Mouse (Mus musculus) myocyte (in vitro differentiated cells): Measurements from ENCODE around the gene Ankle2. TPM values are rescaled to one million over a fixed set of nuclear protein-coding genes. Genes with fewer than 3 reads are reported as not detected.

Source experiments
- H3K27me3 ChIP-seq: one replicate; pipeline ENCODE4 v1.6.1; 2011; ENCODE audit not compliant: control insufficient read depth, insufficient read depth, insufficient read length
- H3K36me3 ChIP-seq: one replicate; pipeline ENCODE4 v1.6.1; 2011; ENCODE audit not compliant: control insufficient read depth, insufficient read depth
- H3K4me2 ChIP-seq: one replicate; pipeline ENCODE4 v1.6.1; 2011; ENCODE audit warnings: low read depth, control low read depth
- H3K4me3 ChIP-seq: one replicate; pipeline ENCODE4 v1.5.1; 2011; ENCODE audit warnings: mild to moderate bottlenecking, control low read depth, moderate library complexity
- H3K79me2 ChIP-seq: one replicate; pipeline ENCODE4 v1.6.1; 2011; ENCODE audit not compliant: control insufficient read depth, insufficient read depth
- H3ac ChIP-seq: one replicate; pipeline ENCODE4 v1.6.1; 2011; ENCODE audit not compliant: control insufficient read depth, insufficient read length
- CEBPB ChIP-seq: IDR thresholded peaks from 2 replicates; pipeline ENCODE4 v1.6.1; 2011; ENCODE audit warnings: mild to moderate bottlenecking, moderate library complexity; ENCODE audit not compliant: poor library complexity, insufficient read depth, severe bottlenecking
- E2F4 ChIP-seq: IDR thresholded peaks from one replicate; pipeline ENCODE4 v1.6.1; 2011; ENCODE audit warnings: mild to moderate bottlenecking, control low read depth, moderate library complexity; ENCODE audit not compliant: insufficient read depth
- MAX ChIP-seq: IDR thresholded peaks from one replicate; pipeline ENCODE4 v1.6.1; 2011; ENCODE audit warnings: low read depth, mild to moderate bottlenecking, control low read depth
- MYOD1 ChIP-seq, 3 experiments: IDR thresholded peaks; one replicate each; pipeline ENCODE4 v1.6.1; 2011; ENCODE audit warnings: control low read depth in 2 of 3, low read depth in 2 of 3, mild to moderate bottlenecking in 2 of 3, moderate library complexity in 1 of 3; ENCODE audit not compliant: insufficient read length in 2 of 3, control insufficient read depth in 1 of 3
- MYOG ChIP-seq, 3 experiments: IDR thresholded peaks; one replicate each; pipeline ENCODE4 v1.6.1; 2011; ENCODE audit warnings: control low read depth in 2 of 3, low read depth in 2 of 3, mild to moderate bottlenecking in 2 of 3; ENCODE audit not compliant: insufficient read length in 2 of 3, control insufficient read depth in 1 of 3, insufficient read depth in 1 of 3
- POLR2A ChIP-seq: IDR thresholded peaks from one replicate; pipeline ENCODE4 v1.6.1; 2011; ENCODE audit warnings: low read depth, mild to moderate bottlenecking, control low read depth, moderate library complexity; ENCODE audit not compliant: insufficient read length
- POLR2AphosphoS2 ChIP-seq: IDR thresholded peaks from one replicate; pipeline ENCODE4 v1.6.1; 2011; ENCODE audit warnings: low read depth, control low read depth; ENCODE audit not compliant: insufficient read length
- REST ChIP-seq: IDR thresholded peaks from one replicate; pipeline ENCODE4 v1.6.1; 2011; ENCODE audit warnings: mild to moderate bottlenecking, control low read depth, moderate library complexity; ENCODE audit not compliant: insufficient read depth, insufficient read length
- SRF ChIP-seq: IDR thresholded peaks from one replicate; pipeline ENCODE4 v1.6.1; 2011; ENCODE audit warnings: low read depth; ENCODE audit not compliant: control insufficient read depth, insufficient read length
- TCF12 ChIP-seq: IDR thresholded peaks from one replicate; pipeline ENCODE4 v1.6.1; 2011; ENCODE audit warnings: mild to moderate bottlenecking, control low read depth; ENCODE audit not compliant: poor library complexity, insufficient read depth, severe bottlenecking
- TCF3 ChIP-seq: IDR thresholded peaks from one replicate; pipeline ENCODE4 v1.6.1; 2011; ENCODE audit warnings: low read depth, control low read depth; ENCODE audit not compliant: insufficient read length
- USF1 ChIP-seq: IDR thresholded peaks from one replicate; pipeline ENCODE4 v1.6.1; 2011; ENCODE audit warnings: low read depth, mild to moderate bottlenecking, control low read depth, moderate library complexity
- polyA plus RNA-seq: library from polyadenylated mRNA; unstranded; fragments of >200 nt; fragmentation: generic; extraction: Trizol; gene quantifications from one replicate; pipeline ENCODE4 v1.2.1, GENCODE M21; 2012; ENCODE audit warnings: missing spikeins

Gene Ankle2
- polyA plus RNA-seq, 1 experiment = 12.0 TPM

- peaks cover 62% of the 10 kb centered on the region for H3K36me3 ChIP-seq
- TF ChIP-seq MAX (no peak), CEBPB (no peak)
- no peaks in the 10 kb centered on the region for H3K27me3 ChIP-seq
- no peak overlapping the region for H3ac ChIP-seq
- H3K4me2 ChIP-seq = no peak overlapping the region
- H3K79me2 ChIP-seq = no peaks in the 10 kb centered on the region
- no peak overlapping the region for H3K4me3 ChIP-seq
Measured at GRCm38 (mm10) chr5:110216780-110217179, 14.0 kb upstream of the Ankle2 start.

DNA sequence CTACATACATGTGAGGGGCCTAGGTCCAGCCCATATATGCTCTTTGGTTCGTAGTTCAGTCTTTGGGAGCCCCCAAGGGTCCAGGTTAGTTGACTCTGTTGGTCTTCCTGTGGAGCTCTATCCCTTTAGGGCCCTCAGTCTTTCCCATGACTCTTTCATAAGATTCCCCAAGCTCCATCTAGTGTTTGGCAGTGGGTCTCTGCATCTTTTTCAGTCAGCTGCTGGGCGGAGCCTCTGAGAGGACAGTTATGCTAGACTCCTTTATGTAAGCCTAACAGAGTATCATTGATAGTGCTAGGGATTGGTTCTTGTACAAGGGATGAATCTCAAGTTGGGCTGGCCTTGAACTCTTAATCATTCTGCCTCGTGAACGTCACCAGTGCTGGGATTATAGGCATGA, 10.5 kb upstream of the Ankle2 start:
- Histone ChIP-seq H3K36me3 (peaks cover 51% of the 10 kb centered on the region), H3ac (no peak overlapping the region), H3K79me2 (no peaks in the 10 kb centered on the region), H3K4me3 (no peak overlapping the region), H3K27me3 (no peaks in the 10 kb centered on the region), H3K4me2 (no peak overlapping the region)
- TF ChIP-seq POLR2AphosphoS2 = no peak
- TF ChIP-seq MYOG (IDR thresholded peaks at IDR 0.05; ENCODE audit: control insufficient read depth in 1 of 3, insufficient read depth in 1 of 3, insufficient read length in 2 of 3, low read depth in 2 of 3) = no peak
- TF ChIP-seq USF1 = no peak
- TF ChIP-seq E2F4 = no peak
- TF ChIP-seq TCF3 = no peak
- no peak for TF ChIP-seq POLR2A
- TF ChIP-seq REST = no peak
- no peak for TF ChIP-seq MYOD1 (IDR thresholded peaks at IDR 0.05; ENCODE audit: control insufficient read depth in 1 of 3, insufficient read length in 2 of 3, low read depth in 2 of 3)

DNA sequence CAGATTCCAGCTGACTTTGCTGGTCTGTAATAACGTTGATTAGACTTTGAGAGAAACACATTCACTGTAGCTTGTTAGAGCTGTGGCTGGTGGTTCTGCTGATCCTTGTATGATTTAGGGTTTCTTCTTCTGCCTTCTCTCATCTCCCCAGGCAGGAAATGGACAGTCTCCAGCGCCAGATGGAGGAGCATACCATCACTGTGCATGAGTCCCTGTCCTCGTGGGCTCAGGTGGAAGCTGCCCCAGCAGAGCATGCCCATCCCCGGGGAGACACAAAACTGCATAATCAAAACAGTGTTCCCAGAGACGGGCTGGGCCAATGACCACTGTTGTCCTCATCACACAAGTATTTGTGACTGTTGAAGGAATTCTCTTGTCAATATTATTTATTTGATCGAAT, 8.0 kb upstream of the Ankle2 start:
- Histone ChIP-seq H3K4me3 (no peak overlapping the region), H3K4me2 (no peak overlapping the region), H3K27me3 (no peaks in the 10 kb centered on the region), H3K79me2 (no peaks in the 10 kb centered on the region), H3K36me3 (peaks cover 37% of the 10 kb centered on the region), H3ac (no peak overlapping the region)
- TF ChIP-seq TCF12 = no peak
- no peak for TF ChIP-seq USF1
- no peak for TF ChIP-seq MYOD1 (IDR thresholded peaks at IDR 0.05; ENCODE audit: control insufficient read depth in 1 of 3, insufficient read length in 2 of 3, low read depth in 2 of 3)
- no peak for TF ChIP-seq TCF3
- TF ChIP-seq POLR2AphosphoS2 = no peak
- TF ChIP-seq REST = no peak

- Histone ChIP-seq H3K79me2 (no peaks in the 10 kb centered on the region), H3K4me3 (no peak overlapping the region), H3K4me2 (no peak overlapping the region), H3K36me3 (peaks cover 29% of the 10 kb centered on the region), H3ac (no peak overlapping the region), H3K27me3 (no peaks in the 10 kb centered on the region)
- TF ChIP-seq CEBPB (no peak), POLR2AphosphoS2 (no peak), MYOD1 (IDR thresholded peaks at IDR 0.05; ENCODE audit: control insufficient read depth in 1 of 3, insufficient read length in 2 of 3, low read depth in 2 of 3) (no peak), MAX (no peak), E2F4 (no peak), USF1 (no peak), REST (no peak), SRF (no peak), POLR2A (no peak), MYOG (IDR thresholded peaks at IDR 0.05; ENCODE audit: control insufficient read depth in 1 of 3, insufficient read depth in 1 of 3, insufficient read length in 2 of 3, low read depth in 2 of 3) (no peak), TCF3 (no peak), TCF12 (no peak)
Measured at GRCm38 (mm10) chr5:110225056-110225455, 5.7 kb upstream of the Ankle2 start.

DNA sequence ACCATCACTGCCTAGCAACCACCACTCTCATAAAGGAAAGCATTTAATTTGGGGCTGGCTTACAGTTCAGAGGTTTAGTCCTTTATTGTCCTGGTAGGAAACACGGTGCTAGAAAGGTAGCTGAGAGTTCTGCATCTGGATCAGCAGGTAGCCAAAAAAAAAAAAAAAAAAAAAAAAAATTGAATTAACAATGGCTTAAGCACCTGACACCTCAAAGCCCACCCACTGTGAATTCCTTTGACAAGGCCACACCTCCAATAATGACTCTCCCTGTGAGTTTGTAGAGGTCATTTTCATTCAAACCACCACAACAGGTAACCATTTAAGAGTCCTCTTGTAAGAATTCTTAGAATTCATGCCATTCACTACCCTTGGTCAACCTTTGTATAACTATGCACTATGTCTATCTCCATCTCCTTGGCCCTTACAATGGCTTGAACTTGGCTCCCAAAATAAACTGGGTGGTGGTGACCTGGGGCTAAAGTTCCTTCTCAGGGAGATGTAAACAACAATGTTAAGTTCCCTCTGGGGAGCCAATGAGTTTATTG, 3.4 kb upstream of the Ankle2 start:
- Histone ChIP-seq H3K79me2 (peaks cover 12% of the 10 kb centered on the region), H3K36me3 (peaks cover 15% of the 10 kb centered on the region), H3K4me2 (no peak overlapping the region), H3ac (no peak overlapping the region), H3K27me3 (no peaks in the 10 kb centered on the region), H3K4me3 (no peak overlapping the region)
- no peak for TF ChIP-seq TCF12
- no peak for TF ChIP-seq CEBPB
- no peak for TF ChIP-seq MYOG (IDR thresholded peaks at IDR 0.05; ENCODE audit: control insufficient read depth in 1 of 3, insufficient read depth in 1 of 3, insufficient read length in 2 of 3, low read depth in 2 of 3)
- TF ChIP-seq REST = no peak
- no peak for TF ChIP-seq SRF
- TF ChIP-seq TCF3 = no peak
- TF ChIP-seq POLR2A = no peak
- no peak for TF ChIP-seq USF1
- no peak for TF ChIP-seq E2F4
- TF ChIP-seq MYOD1 (IDR thresholded peaks at IDR 0.05; ENCODE audit: control insufficient read depth in 1 of 3, insufficient read length in 2 of 3, low read depth in 2 of 3) = no peak
- no peak for TF ChIP-seq POLR2AphosphoS2
- TF ChIP-seq MAX = no peak
